Mouse (Mus musculus): ENCODE measurements around the gene Rbpj. TPM values are rescaled to one million over a fixed set of nuclear protein-coding genes. Genes with fewer than 3 reads are reported as not detected.
A peak's percentile ranks its signal among the peaks of the same experiment; 100 is the strongest.

Gene Rbpj
- polyA plus RNA-seq, 1 experiment from 2014 or later, result 12.3 TPM

DNA sequence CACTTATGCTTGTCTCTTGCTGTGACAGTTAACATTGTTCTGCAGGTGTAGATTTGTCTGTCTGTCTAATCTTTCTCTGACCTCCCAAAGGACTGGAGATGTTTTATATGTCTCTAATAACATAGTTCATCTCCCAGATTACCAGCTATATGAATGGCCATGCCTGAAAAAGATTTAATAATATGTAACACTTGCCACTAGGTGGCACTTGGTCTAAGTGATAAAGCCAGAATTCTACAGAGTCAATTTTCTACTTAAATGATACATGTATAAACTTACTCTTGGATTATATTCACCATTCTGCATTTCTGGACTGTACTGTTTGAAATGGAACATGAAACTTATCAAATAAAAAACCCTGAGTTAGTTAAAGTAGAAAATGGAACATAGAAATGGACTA lies 132.6 kb downstream of the Rbpj start:
- H3K9me3 ChIP-seq (ENCODE audit: control insufficient read depth, low read length), result no peaks in the 10 kb centered on the region
- no peaks in the 10 kb centered on the region for H3K36me3 ChIP-seq (ENCODE audit: control insufficient read depth, insufficient read depth, low read length)
- no peak overlapping the region for H3K4me3 ChIP-seq (ENCODE audit: low read depth, low read length)
- no peak overlapping the region for H3K27ac ChIP-seq (replicated peaks)
- DNase-seq (ENCODE audit: low spot score) (no peak), ATAC-seq (ENCODE audit: low FRiP score, low TSS enrichment) (no peak)
- no peaks in the 10 kb centered on the region for H3K27me3 ChIP-seq (ENCODE audit: control insufficient read depth, insufficient read depth, low read length)
- TF ChIP-seq CTCF (IDR thresholded peaks at IDR 0.05; ENCODE audit: low read depth) (peak; percentile 71), EP300 (optimal IDR thresholded peaks at IDR 0.05) (no peak)
- no peak overlapping the region for H3K9ac ChIP-seq (ENCODE audit: low read length)
- H3K4me2 ChIP-seq (replicated peaks; ENCODE audit: low read depth), result no peak overlapping the region
- no peaks in the 10 kb centered on the region for H3K4me1 ChIP-seq (replicated peaks; ENCODE audit: control insufficient read depth, insufficient read depth)

DNA sequence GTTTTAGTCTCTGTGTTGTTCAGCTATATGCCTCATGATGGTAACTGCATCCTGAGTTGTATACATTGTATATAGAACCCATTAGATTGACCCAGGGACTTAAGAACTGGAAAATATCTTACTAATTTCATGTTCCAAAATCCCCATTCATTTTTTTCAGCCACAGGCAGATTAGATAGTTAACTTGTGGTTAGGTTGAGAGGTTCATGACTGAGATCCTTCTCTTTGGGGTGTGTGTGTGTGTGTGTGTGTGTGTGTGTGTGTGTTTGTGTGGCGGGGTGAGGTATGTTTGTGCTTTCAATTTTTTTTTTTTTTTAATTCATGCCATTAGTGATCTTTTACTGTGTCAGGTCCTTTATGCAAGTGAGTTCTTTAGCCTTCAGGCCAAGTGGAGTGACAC lies 133.2 kb downstream of the Rbpj start:
- TF ChIP-seq EP300 (optimal IDR thresholded peaks at IDR 0.05) (no peak), CTCF (IDR thresholded peaks at IDR 0.05; ENCODE audit: low read depth) (no peak)
- Histone ChIP-seq H3K27ac (replicated peaks) (no peak overlapping the region), H3K9me3 (ENCODE audit: control insufficient read depth, low read length) (no peaks in the 10 kb centered on the region), H3K4me2 (replicated peaks; ENCODE audit: low read depth) (no peak overlapping the region), H3K27me3 (ENCODE audit: control insufficient read depth, insufficient read depth, low read length) (no peaks in the 10 kb centered on the region), H3K4me3 (ENCODE audit: low read depth, low read length) (no peak overlapping the region), H3K9ac (ENCODE audit: low read length) (no peak overlapping the region), H3K4me1 (replicated peaks; ENCODE audit: control insufficient read depth, insufficient read depth) (no peaks in the 10 kb centered on the region), H3K36me3 (ENCODE audit: control insufficient read depth, insufficient read depth, low read length) (no peaks in the 10 kb centered on the region)
- 100% methylated on average over 1 of the region's 1 CpGs for WGBS
- ATAC-seq (ENCODE audit: low FRiP score, low TSS enrichment) (no peak), DNase-seq (ENCODE audit: low spot score) (no peak)

DNA sequence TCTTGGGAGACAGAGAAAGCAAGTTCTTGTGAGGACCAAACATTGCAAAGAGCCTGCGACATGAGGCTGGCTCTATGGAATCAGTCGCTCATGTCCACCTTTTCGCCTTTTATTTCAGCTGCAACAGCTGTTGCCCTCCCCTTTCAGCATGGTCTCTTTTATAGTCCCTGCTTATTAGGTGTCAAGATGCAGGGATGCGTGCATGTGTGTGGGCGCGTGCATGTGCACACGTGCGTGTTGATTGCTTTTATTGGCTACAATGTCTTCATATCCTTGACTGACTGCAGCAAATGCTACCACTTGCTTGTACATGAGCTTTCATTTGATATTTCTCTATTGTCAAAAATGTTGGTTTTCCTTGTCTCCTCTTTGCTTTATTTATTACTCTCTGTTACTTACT lies 136.2 kb downstream of the Rbpj start:
- WGBS, result 89% methylated on average over 8 of the region's 8 CpGs
- no peaks in the 10 kb centered on the region for H3K27me3 ChIP-seq (ENCODE audit: control insufficient read depth, insufficient read depth, low read length)
- ATAC-seq (ENCODE audit: low FRiP score, low TSS enrichment) (no peak), DNase-seq (ENCODE audit: low spot score) (no peak)
- H3K36me3 ChIP-seq (ENCODE audit: control insufficient read depth, insufficient read depth, low read length), result no peaks in the 10 kb centered on the region
- no peaks in the 10 kb centered on the region for H3K4me1 ChIP-seq (replicated peaks; ENCODE audit: control insufficient read depth, insufficient read depth)
- TF ChIP-seq EP300 (optimal IDR thresholded peaks at IDR 0.05) (no peak), CTCF (IDR thresholded peaks at IDR 0.05; ENCODE audit: low read depth) (no peak)
- no peak overlapping the region for H3K9ac ChIP-seq (ENCODE audit: low read length)
- no peak overlapping the region for H3K4me3 ChIP-seq (ENCODE audit: low read depth, low read length)
- H3K9me3 ChIP-seq (ENCODE audit: control insufficient read depth, low read length), result no peaks in the 10 kb centered on the region
- no peak overlapping the region for H3K27ac ChIP-seq (replicated peaks)
- H3K4me2 ChIP-seq (replicated peaks; ENCODE audit: low read depth), result no peak overlapping the region

DNA sequence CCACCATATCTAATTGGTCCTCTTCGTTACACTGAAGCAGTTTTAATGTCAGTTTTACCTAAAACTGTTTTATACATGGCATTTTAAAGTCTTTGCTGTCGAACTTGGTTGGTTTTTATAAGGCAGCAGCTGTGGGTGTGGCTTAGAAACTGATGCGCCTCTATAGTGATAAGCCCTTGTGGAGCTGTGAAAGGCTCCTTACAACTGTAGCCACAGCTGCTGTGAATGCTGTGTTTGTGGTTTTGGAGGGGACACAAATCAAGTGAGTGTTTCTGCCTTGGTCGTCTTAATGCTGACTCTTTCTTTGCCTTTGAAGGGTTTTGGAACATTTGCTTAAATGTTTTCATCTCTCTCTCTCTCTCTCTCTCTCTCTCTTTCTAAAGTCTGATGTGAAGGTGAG lies 139.5 kb downstream of the Rbpj start:
- 79% methylated on average over 4 of the region's 4 CpGs for WGBS
- no peak overlapping the region for H3K27ac ChIP-seq (replicated peaks)
- TF ChIP-seq CTCF (IDR thresholded peaks at IDR 0.05; ENCODE audit: low read depth), result no peak
- no peak for TF ChIP-seq EP300 (optimal IDR thresholded peaks at IDR 0.05)
- no peak overlapping the region for H3K4me3 ChIP-seq (ENCODE audit: low read depth, low read length)
- H3K36me3 ChIP-seq (ENCODE audit: control insufficient read depth, insufficient read depth, low read length), result no peaks in the 10 kb centered on the region
- no peak for DNase-seq (ENCODE audit: low spot score)
- H3K4me1 ChIP-seq (replicated peaks; ENCODE audit: control insufficient read depth, insufficient read depth), result no peaks in the 10 kb centered on the region
- no peak overlapping the region for H3K4me2 ChIP-seq (replicated peaks; ENCODE audit: low read depth)
- H3K9me3 ChIP-seq (ENCODE audit: control insufficient read depth, low read length), result no peaks in the 10 kb centered on the region
- no peak for ATAC-seq (ENCODE audit: low FRiP score, low TSS enrichment)
- H3K27me3 ChIP-seq (ENCODE audit: control insufficient read depth, insufficient read depth, low read length), result no peaks in the 10 kb centered on the region
- no peak overlapping the region for H3K9ac ChIP-seq (ENCODE audit: low read length)

DNA sequence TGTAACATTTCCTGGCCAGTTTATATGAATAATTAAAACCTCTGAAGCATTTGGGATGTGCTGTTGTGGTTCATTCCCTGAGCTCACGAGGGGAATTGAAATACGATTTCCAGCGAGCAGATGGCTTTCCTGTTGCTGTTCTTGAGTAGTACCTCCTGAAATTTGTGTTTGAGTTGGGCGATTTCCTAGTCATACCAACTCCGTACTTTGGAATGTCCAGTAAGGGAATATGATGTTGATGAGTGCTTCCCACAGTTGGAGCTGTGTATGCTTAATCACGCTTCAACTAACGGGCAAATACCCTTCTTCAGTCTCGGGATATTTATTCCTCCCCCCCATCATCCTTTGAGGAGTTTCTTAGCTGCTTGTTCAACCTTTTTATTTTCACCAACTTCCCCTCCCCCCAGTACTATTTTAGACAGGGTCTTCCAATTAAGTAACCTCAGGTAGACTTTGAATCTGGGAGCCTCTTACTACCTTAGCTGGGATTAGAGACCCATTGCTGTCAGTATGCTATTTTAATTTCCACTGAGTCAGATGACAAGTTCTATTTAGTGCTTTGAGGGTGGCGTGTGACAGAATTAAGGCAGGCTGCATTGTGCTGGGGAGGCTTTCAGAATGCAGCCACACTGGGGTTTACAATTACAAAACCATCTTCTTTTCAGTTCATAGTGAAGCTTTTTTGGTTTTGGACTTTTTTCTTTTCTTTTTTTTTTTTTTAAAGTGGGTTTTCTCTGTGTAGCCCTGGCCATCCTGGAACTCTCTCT lies 141.5 kb downstream of the Rbpj start:
- H3K27ac ChIP-seq (replicated peaks), result no peak overlapping the region
- H3K36me3 ChIP-seq (ENCODE audit: control insufficient read depth, insufficient read depth, low read length), result no peaks in the 10 kb centered on the region
- ATAC-seq (ENCODE audit: low FRiP score, low TSS enrichment) (no peak), DNase-seq (ENCODE audit: low spot score) (no peak)
- H3K4me1 ChIP-seq (replicated peaks; ENCODE audit: control insufficient read depth, insufficient read depth), result no peaks in the 10 kb centered on the region
- no peaks in the 10 kb centered on the region for H3K27me3 ChIP-seq (ENCODE audit: control insufficient read depth, insufficient read depth, low read length)
- WGBS, result 73% methylated on average over 9 of the region's 9 CpGs
- H3K4me2 ChIP-seq (replicated peaks; ENCODE audit: low read depth), result no peak overlapping the region
- no peak for TF ChIP-seq CTCF (IDR thresholded peaks at IDR 0.05; ENCODE audit: low read depth)
- TF ChIP-seq EP300 (optimal IDR thresholded peaks at IDR 0.05), result no peak
- no peaks in the 10 kb centered on the region for H3K9me3 ChIP-seq (ENCODE audit: control insufficient read depth, low read length)
- H3K4me3 ChIP-seq (ENCODE audit: low read depth, low read length), result no peak overlapping the region
- no peak overlapping the region for H3K9ac ChIP-seq (ENCODE audit: low read length)

- no peaks in the 10 kb centered on the region for H3K27me3 ChIP-seq (ENCODE audit: control insufficient read depth, insufficient read depth, low read length)
- no peak for ATAC-seq (ENCODE audit: low FRiP score, low TSS enrichment)
- WGBS, result 76% methylated on average over 1 of the region's 1 CpGs
- no peak for TF ChIP-seq EP300 (optimal IDR thresholded peaks at IDR 0.05)
- TF ChIP-seq CTCF (IDR thresholded peaks at IDR 0.05; ENCODE audit: low read depth), result no peak
- no peak overlapping the region for H3K9ac ChIP-seq (ENCODE audit: low read length)
- DNase-seq (ENCODE audit: low spot score), result no peak
- H3K4me2 ChIP-seq (replicated peaks; ENCODE audit: low read depth), result no peak overlapping the region
- no peaks in the 10 kb centered on the region for H3K9me3 ChIP-seq (ENCODE audit: control insufficient read depth, low read length)
- no peaks in the 10 kb centered on the region for H3K4me1 ChIP-seq (replicated peaks; ENCODE audit: control insufficient read depth, insufficient read depth)
- no peak overlapping the region for H3K27ac ChIP-seq (replicated peaks)
- no peaks in the 10 kb centered on the region for H3K36me3 ChIP-seq (ENCODE audit: control insufficient read depth, insufficient read depth, low read length)
- no peak overlapping the region for H3K4me3 ChIP-seq (ENCODE audit: low read depth, low read length)
Measured at GRCm38 (mm10) chr5:53618844-53619243, 152.9 kb downstream of the Rbpj start.

Measured in stomach, postnatal 0 days (tissue).